Mouse (Mus musculus) intestine, embryonic 16.5 days (tissue): ENCODE measurements around the gene Ncdn. TPM values are rescaled to one million over a fixed set of nuclear protein-coding genes. Genes with fewer than 3 reads are reported as not detected.

Experiments
- ATAC-seq: fragments of 200-750 bp; cut with Nextera tagmentation; 2 replicates; pipeline ENCODE4 v1.8.0; 2017; ENCODE audit warnings: moderate TSS enrichment, moderate library complexity
- H3K27ac ChIP-seq: fragments of 300-500 bp; sonication (generic); 2 replicates; pipeline ENCODE4 v1.5.1; 2014; ENCODE audit warnings: mild to moderate bottlenecking, low read length
- H3K27me3 ChIP-seq: fragments of 300-500 bp; sonication (generic); replicated peaks from 2 replicates; pipeline ENCODE4 v1.6.1; 2014; ENCODE audit warnings: low read length, control low read depth, mixed read lengths; ENCODE audit not compliant: control insufficient read depth, insufficient read depth
- H3K36me3 ChIP-seq: fragments of 300-500 bp; sonication (generic); 2 replicates; pipeline ENCODE4 v1.6.1; 2014; ENCODE audit warnings: low read length, control low read depth; ENCODE audit not compliant: control insufficient read depth, insufficient read depth
- H3K4me1 ChIP-seq: fragments of 300-500 bp; sonication (generic); 2 replicates; pipeline ENCODE4 v1.6.1; 2014; ENCODE audit warnings: low read length, control low read depth, mixed read lengths; ENCODE audit not compliant: control insufficient read depth, insufficient read depth
- H3K4me2 ChIP-seq: fragments of 300-500 bp; sonication (generic); 2 replicates; pipeline ENCODE4 v1.6.1; 2014; ENCODE audit warnings: low read depth, low read length, control low read depth
- H3K4me3 ChIP-seq: fragments of 300-500 bp; sonication (generic); 2 replicates; pipeline ENCODE4 v1.5.1; 2014; ENCODE audit warnings: mild to moderate bottlenecking, low read length
- H3K9ac ChIP-seq: fragments of 300-500 bp; sonication (generic); 2 replicates; pipeline ENCODE4 v1.6.1; 2014; ENCODE audit warnings: low read depth, low read length
- H3K9me3 ChIP-seq: fragments of 300-500 bp; sonication (generic); 2 replicates; pipeline ENCODE4 v1.6.1; 2016; ENCODE audit warnings: low read length, control low read depth; ENCODE audit not compliant: control insufficient read depth
- WGBS: fragments of 180-500 bp; shearing (Covaris S2); extraction: QIAGEN DNeasy Blood & Tissue Kit; methylation state at CpG from one replicate; pipeline ENCODE4 v1.1.7; 2014; 5-methylcytosine and 5-hydroxymethylcytosine counted together
- polyA plus RNA-seq: library from polyadenylated mRNA; unstranded; fragments of >200 nt; fragmentation: Nextera tagmentation; extraction: Ambion mirVana; gene quantifications from 2 replicates; pipeline ENCODE4 v1.2.1, GENCODE M21; 2015

Gene Ncdn
- polyA plus RNA-seq, 1 experiment from 2014 or later: 27.4 TPM

- Histone ChIP-seq H3K27me3 (no peaks in the 10 kb centered on the region), H3K9me3 (no peaks in the 10 kb centered on the region), H3K4me2 (no peak overlapping the region), H3K27ac (no peak overlapping the region), H3K4me3 (no peak overlapping the region), H3K9ac (no peak overlapping the region), H3K4me1 (peaks cover 17% of the 10 kb centered on the region), H3K36me3 (peaks cover 21% of the 10 kb centered on the region)
- WGBS: 80% methylated on average over 10 of the region's 10 CpGs
- no peak for ATAC-seq
Measured at GRCm38 (mm10) chr4:126746194-126746840, 6.9 kb downstream of the Ncdn start.

DNA sequence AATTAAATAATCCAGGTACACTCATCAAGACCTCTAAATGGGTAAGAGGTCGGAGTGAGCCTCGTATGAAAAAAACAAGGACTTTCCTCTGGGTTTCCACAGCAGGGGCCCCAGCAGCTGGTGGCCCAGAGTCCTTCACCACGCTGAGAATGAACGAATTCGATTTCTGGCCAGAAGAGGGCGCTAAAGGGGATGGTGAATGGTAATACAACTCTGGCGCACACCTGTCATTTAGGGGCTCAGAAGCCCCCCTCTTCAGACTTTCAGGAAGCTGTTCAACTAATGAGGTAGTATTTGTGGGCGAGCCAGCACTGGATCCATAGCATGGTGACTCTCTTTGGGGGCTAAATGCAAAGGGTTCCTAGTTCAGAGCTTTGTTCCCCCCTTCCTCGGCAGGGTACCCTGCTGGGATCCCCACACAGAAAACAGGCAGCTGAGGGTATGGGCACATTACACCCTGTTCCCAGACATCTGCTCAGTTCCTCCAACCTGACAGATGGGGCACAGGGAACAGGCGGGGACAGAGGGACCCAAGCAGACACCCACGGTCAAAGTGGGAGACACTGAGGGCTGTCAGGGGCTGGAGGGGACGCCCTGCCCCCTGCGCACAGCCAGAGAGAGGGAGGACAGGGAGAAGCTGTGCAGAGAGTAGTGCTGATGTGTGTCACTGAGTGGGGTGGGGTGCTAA lies 7.6 kb downstream of the Ncdn start:
- peaks cover 17% of the 10 kb centered on the region for H3K4me1 ChIP-seq
- H3K9me3 ChIP-seq: no peaks in the 10 kb centered on the region
- no peaks in the 10 kb centered on the region for H3K27me3 ChIP-seq
- no peak overlapping the region for H3K4me3 ChIP-seq
- H3K27ac ChIP-seq: no peak overlapping the region
- no peak overlapping the region for H3K9ac ChIP-seq
- WGBS: 41% methylated on average over 13 of the region's 13 CpGs
- peaks cover 21% of the 10 kb centered on the region for H3K36me3 ChIP-seq
- no peak overlapping the region for H3K4me2 ChIP-seq
- no peak for ATAC-seq

- H3K9me3 ChIP-seq: no peaks in the 10 kb centered on the region
- no peak overlapping the region for H3K9ac ChIP-seq
- H3K27me3 ChIP-seq: no peaks in the 10 kb centered on the region
- ATAC-seq: no peak
- peaks cover 11% of the 10 kb centered on the region for H3K4me1 ChIP-seq
- peaks cover 21% of the 10 kb centered on the region for H3K36me3 ChIP-seq
- H3K4me2 ChIP-seq: no peak overlapping the region
- no peak overlapping the region for H3K4me3 ChIP-seq
- H3K27ac ChIP-seq: no peak overlapping the region
- WGBS: 91% methylated on average over 14 of the region's 14 CpGs
Measured at GRCm38 (mm10) chr4:126744831-126745230, 8.4 kb downstream of the Ncdn start.

DNA sequence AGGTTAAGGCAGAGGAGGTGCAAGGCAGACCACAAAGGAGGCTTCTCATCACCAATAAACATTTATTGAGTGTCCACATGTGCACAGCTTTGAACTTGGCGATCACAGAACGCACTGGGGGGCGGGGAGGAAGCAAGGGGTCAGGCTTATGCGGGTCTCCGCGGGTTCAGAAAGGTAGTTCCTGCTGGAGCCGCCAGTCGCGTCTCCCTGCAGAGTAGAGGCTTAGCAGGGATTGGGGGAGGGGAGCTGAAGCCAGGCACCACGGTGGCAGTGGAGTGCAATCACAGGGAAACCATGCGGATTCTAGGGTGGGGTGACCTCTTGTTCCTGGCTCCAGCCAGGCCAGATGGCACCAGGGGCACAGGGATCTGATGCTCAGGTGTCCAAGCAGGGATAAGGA lies 9.5 kb downstream of the Ncdn start:
- 16% methylated on average over 11 of the region's 11 CpGs for WGBS
- ATAC-seq: no peak
- no peak overlapping the region for H3K27ac ChIP-seq
- 0 out of 2 replicates have a peak, but pooled peaks cover 2% of the 10 kb centered on the region for H3K4me1 ChIP-seq
- no peak overlapping the region for H3K4me2 ChIP-seq
- H3K36me3 ChIP-seq: peaks cover 19% of the 10 kb centered on the region
- no peak overlapping the region for H3K4me3 ChIP-seq
- no peaks in the 10 kb centered on the region for H3K9me3 ChIP-seq
- H3K9ac ChIP-seq: no peak overlapping the region
- H3K27me3 ChIP-seq: peaks cover 4% of the 10 kb centered on the region; the same call in 1 of the 2 replicates

GRCm38 (mm10) chr4:126742976-126743375 lies 10.3 kb downstream of the Ncdn start:
- H3K4me1 ChIP-seq: 0 out of 2 replicates have a peak, but pooled peaks cover 2% of the 10 kb centered on the region
- no peak overlapping the region for H3K9ac ChIP-seq
- no peak overlapping the region for H3K4me3 ChIP-seq
- H3K4me2 ChIP-seq: no peak overlapping the region
- 54% methylated on average over 2 of the region's 2 CpGs for WGBS
- peaks cover 11% of the 10 kb centered on the region for H3K27me3 ChIP-seq
- no peak overlapping the region for H3K27ac ChIP-seq
- no peak for ATAC-seq
- no peaks in the 10 kb centered on the region for H3K9me3 ChIP-seq
- peaks cover 15% of the 10 kb centered on the region for H3K36me3 ChIP-seq

DNA sequence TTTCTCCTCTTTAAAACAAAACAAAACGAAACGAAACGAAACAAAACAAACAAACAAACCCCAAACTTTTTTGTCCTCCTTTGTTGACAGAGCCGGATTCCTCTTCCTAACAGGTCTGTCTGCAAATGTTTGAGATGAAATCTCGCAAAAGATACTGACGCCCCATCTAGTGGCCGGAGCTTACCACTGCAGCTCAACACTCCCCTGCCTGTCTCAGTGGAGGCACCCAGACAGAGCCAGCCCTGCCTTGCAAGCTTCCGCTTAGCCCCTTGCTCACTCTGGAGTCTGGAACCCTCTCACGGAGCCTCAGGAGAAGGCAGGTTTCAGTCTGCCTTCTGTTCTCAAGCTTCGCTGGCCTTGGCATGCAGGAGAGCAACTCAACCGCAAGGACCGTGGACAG lies 11.8 kb downstream of the Ncdn start:
- no peak overlapping the region for H3K4me3 ChIP-seq
- no peaks in the 10 kb centered on the region for H3K9me3 ChIP-seq
- ATAC-seq: peak; percentile 75
- H3K9ac ChIP-seq: peak overlapping the region; percentile 48; the same call in 1 of the 2 replicates
- H3K36me3 ChIP-seq: peaks cover 12% of the 10 kb centered on the region
- no peak overlapping the region for H3K27ac ChIP-seq
- H3K27me3 ChIP-seq: peaks cover 23% of the 10 kb centered on the region
- 2% methylated on average over 12 of the region's 12 CpGs for WGBS
- 0 out of 2 replicates have a peak, but pooled peaks cover 2% of the 10 kb centered on the region for H3K4me1 ChIP-seq
- 0 out of 2 replicates have a peak overlapping the region, but pooled peaks have one; percentile 26 for H3K4me2 ChIP-seq

DNA sequence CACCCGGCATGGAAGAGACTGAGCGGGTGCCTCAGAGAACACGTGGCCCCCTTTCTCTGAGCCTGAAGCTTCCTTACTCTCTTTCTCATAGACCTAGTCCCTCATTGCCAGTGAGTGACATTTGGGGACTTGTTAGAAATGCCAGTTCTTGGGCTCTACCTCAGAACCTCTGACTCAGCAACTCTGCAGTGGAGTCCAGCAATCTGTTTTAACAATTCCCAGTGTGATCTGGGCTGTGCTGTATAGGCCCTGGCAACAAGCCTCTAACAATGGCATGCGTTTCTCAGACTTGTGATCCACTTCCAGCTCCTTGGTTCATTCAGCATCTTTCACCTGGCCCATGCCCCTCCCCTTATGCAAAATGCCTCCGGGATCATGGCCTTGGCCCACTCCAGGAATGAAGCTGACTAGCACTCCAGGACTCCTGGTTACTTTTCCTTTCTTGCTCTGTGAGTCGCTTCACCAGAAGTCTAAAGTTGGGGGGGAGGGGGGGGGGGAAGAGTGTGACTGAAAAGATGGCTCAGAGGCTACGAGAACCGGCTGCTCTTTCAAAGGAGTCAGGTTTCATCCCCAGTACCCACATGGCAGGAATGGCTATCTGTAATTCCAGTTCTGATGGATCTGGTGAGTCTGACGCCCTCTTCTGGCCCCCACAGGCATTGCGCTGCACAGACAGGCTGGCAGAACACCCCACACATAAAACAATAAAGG lies 13.1 kb downstream of the Ncdn start:
- 22% methylated on average over 10 of the region's 10 CpGs for WGBS
- Histone ChIP-seq H3K4me2 (no peak overlapping the region), H3K9me3 (no peaks in the 10 kb centered on the region), H3K9ac (no peak overlapping the region), H3K4me1 (peaks cover 11% of the 10 kb centered on the region), H3K27me3 (peaks cover 36% of the 10 kb centered on the region), H3K36me3 (peaks cover 7% of the 10 kb centered on the region), H3K4me3 (no peak overlapping the region), H3K27ac (no peak overlapping the region)
- ATAC-seq: no peak

GRCm38 (mm10) chr4:126736001-126736414 lies 17.2 kb downstream of the Ncdn start, which contains the start of gene Tfap2e:
Tfap2e (minus strand) TSS chr4:126736240.
- Histone ChIP-seq H3K4me3 (peak within 1 kb of the TSS; percentile 42), H3K4me1 (peaks cover 10% of the 10 kb centered on the region), H3K27me3 (peaks cover 73% of the 10 kb centered on the region), H3K9ac (peak within 1 kb of the TSS; percentile 38; the same call in 1 of the 2 replicates), H3K27ac (no peak within 1 kb of the TSS), H3K9me3 (no peaks in the 10 kb centered on the region), H3K4me2 (peak within 1 kb of the TSS; percentile 60), H3K36me3 (no peaks in the 10 kb centered on the region)
- peak; percentile 75 for ATAC-seq
- WGBS: 1% methylated on average over 32 of the region's 32 CpGs

GRCm38 (mm10) chr4:126735382-126736000 lies 17.7 kb downstream of the Ncdn start:
- peak overlapping the region; percentile 42 for H3K4me3 ChIP-seq
- peaks cover 78% of the 10 kb centered on the region for H3K27me3 ChIP-seq
- no peak overlapping the region for H3K27ac ChIP-seq
- 2% methylated on average over 61 of the region's 62 CpGs for WGBS
- peaks cover 10% of the 10 kb centered on the region for H3K4me1 ChIP-seq
- H3K9me3 ChIP-seq: no peaks in the 10 kb centered on the region
- peak overlapping the region; percentile 38; the same call in 1 of the 2 replicates for H3K9ac ChIP-seq
- H3K36me3 ChIP-seq: no peaks in the 10 kb centered on the region
- peak; percentile 57 for ATAC-seq
- H3K4me2 ChIP-seq: peak overlapping the region; percentile 60
